Mouse (Mus musculus) hindbrain, postnatal 0 days (tissue): ENCODE results near the gene Prkag2. TPM values are rescaled to one million over a fixed set of nuclear protein-coding genes. Genes with fewer than 3 reads are reported as not detected.

Source experiments
- ATAC-seq: fragments of 200-750 bp; cut with Nextera tagmentation; 2 replicates; pipeline ENCODE4 v1.8.0; 2017; ENCODE audit warnings: mild to moderate bottlenecking, moderate TSS enrichment, moderate library complexity
- DNase-seq: peaks from one replicate; pipeline ENCODE4 v3.0.0-alpha.2; 2015; ENCODE audit warnings: low spot score
- H3K27ac ChIP-seq: fragments of 300-500 bp; sonication (generic); 2 replicates; pipeline ENCODE4 v1.5.1; 2014; ENCODE audit warnings: mild to moderate bottlenecking
- H3K27me3 ChIP-seq: fragments of 300-500 bp; sonication (generic); 2 replicates; pipeline ENCODE4 v1.6.1; 2014; ENCODE audit warnings: low read length, mixed read lengths; ENCODE audit not compliant: insufficient read depth
- H3K36me3 ChIP-seq: fragments of 300-500 bp; sonication (generic); 2 replicates; pipeline ENCODE4 v1.6.1; 2014; ENCODE audit warnings: low read length, mixed read lengths; ENCODE audit not compliant: insufficient read depth
- H3K4me1 ChIP-seq: fragments of 300-500 bp; sonication (generic); 2 replicates; pipeline ENCODE4 v1.6.1; 2014; ENCODE audit warnings: antibody characterized with exemption, low read length, mixed read lengths; ENCODE audit not compliant: insufficient read depth
- H3K4me2 ChIP-seq: fragments of 300-500 bp; sonication (generic); 2 replicates; pipeline ENCODE4 v1.6.1; 2014; ENCODE audit warnings: low read depth, mild to moderate bottlenecking, low read length, moderate library complexity, mixed read lengths
- H3K4me3 ChIP-seq: fragments of 300-500 bp; sonication (generic); 2 replicates; pipeline ENCODE4 v1.5.1; 2014; ENCODE audit warnings: low read length
- H3K9ac ChIP-seq: fragments of 300-500 bp; sonication (generic); replicated peaks from 2 replicates; pipeline ENCODE4 v1.6.1; 2014; ENCODE audit warnings: mild to moderate bottlenecking, low read length, moderate library complexity, mixed read lengths
- H3K9me3 ChIP-seq: fragments of 300-500 bp; sonication (generic); 2 replicates; pipeline ENCODE4 v1.6.1; 2016; ENCODE audit warnings: low read length, mixed read lengths
- CTCF ChIP-seq: IDR thresholded peaks from 2 replicates; pipeline ENCODE4 v1.5.1; 2016; ENCODE audit warnings: antibody characterized with exemption, control low read depth, low read depth
- WGBS: fragments of 180-500 bp; shearing (Covaris S2); extraction: QIAGEN DNeasy Blood & Tissue Kit; methylation state at CpG from one replicate; pipeline ENCODE4 v1.1.7; 2014; 5-methylcytosine and 5-hydroxymethylcytosine counted together
- polyA plus RNA-seq: library from polyadenylated mRNA; unstranded; fragments of >200 nt; fragmentation: Nextera tagmentation; extraction: Ambion mirVana; gene quantifications from 2 replicates; pipeline ENCODE4 v1.2.1, GENCODE M21; 2015
- total RNA-seq: library from RNA; depleted of rRNA; stranded (reverse); fragments of >200 nt; gene quantifications from 2 replicates; pipeline ENCODE4 v1.2.3, GENCODE M21; 2014

Gene Prkag2
- total and polyA plus RNA-seq, 2 experiments from 2014 or later, result 38.3 to 86.4 TPM

- DNase-seq, result no peak
- ATAC-seq, result no peak
- H3K36me3 ChIP-seq, result no peaks in the 10 kb centered on the region
- H3K4me1 ChIP-seq, result peaks cover 13% of the 10 kb centered on the region; the same call in 1 of the 2 replicates
- TF ChIP-seq CTCF, result no peak
- 90% methylated on average over 7 of the region's 7 CpGs for WGBS
- H3K27ac ChIP-seq, result no peak overlapping the region
- no peaks in the 10 kb centered on the region for H3K27me3 ChIP-seq
- no peak overlapping the region for H3K9ac ChIP-seq
- no peak overlapping the region for H3K4me3 ChIP-seq
- H3K4me2 ChIP-seq, result no peak overlapping the region
- H3K9me3 ChIP-seq, result no peaks in the 10 kb centered on the region
Observed at GRCm38 (mm10) chr5:24956891-24957290, 143.6 kb downstream of the Prkag2 start.

GRCm38 (mm10) chr5:24952842-24953741 is 147.3 kb downstream of the Prkag2 start:
- 41% methylated on average over 16 of the region's 16 CpGs for WGBS
- H3K27ac ChIP-seq, result peak overlapping the region; percentile 37; the same call in 1 of the 2 replicates
- no peak for TF ChIP-seq CTCF

GRCm38 (mm10) chr5:24952212-24952611 is 148.2 kb downstream of the Prkag2 start:
- no peak overlapping the region for H3K4me3 ChIP-seq
- H3K9ac ChIP-seq, result no peak overlapping the region
- no peak overlapping the region for H3K4me2 ChIP-seq
- H3K4me1 ChIP-seq, result peaks cover 7% of the 10 kb centered on the region; the same call in 1 of the 2 replicates
- H3K36me3 ChIP-seq, result no peaks in the 10 kb centered on the region
- ATAC-seq, result no peak
- no peak for TF ChIP-seq CTCF
- no peaks in the 10 kb centered on the region for H3K27me3 ChIP-seq
- no peak for DNase-seq
- no peaks in the 10 kb centered on the region for H3K9me3 ChIP-seq
- 50% methylated on average over 6 of the region's 6 CpGs for WGBS
- H3K27ac ChIP-seq, result no peak overlapping the region

More at GRCm38 (mm10) chr5:24952842-24953741, 147.3 kb downstream of the Prkag2 start:
- Histone ChIP-seq H3K9me3 (no peaks in the 10 kb centered on the region), H3K4me1 (peaks cover 7% of the 10 kb centered on the region; the same call in 1 of the 2 replicates), H3K4me3 (no peak overlapping the region), H3K9ac (no peak overlapping the region), H3K4me2 (no peak overlapping the region), H3K27me3 (no peaks in the 10 kb centered on the region), H3K36me3 (no peaks in the 10 kb centered on the region)
- ATAC-seq (peak; percentile 81), DNase-seq (peak; percentile 68)

- DNase-seq, result no peak
- TF ChIP-seq CTCF, result no peak
- Histone ChIP-seq H3K36me3 (no peaks in the 10 kb centered on the region), H3K4me3 (no peak overlapping the region), H3K4me1 (peaks cover 7% of the 10 kb centered on the region; the same call in 1 of the 2 replicates), H3K27me3 (no peaks in the 10 kb centered on the region), H3K9me3 (no peaks in the 10 kb centered on the region), H3K27ac (no peak overlapping the region), H3K4me2 (no peak overlapping the region), H3K9ac (no peak overlapping the region)
- ATAC-seq, result no peak
- 73% methylated on average over 7 of the region's 7 CpGs for WGBS
Observed at GRCm38 (mm10) chr5:24950891-24951574, 149.4 kb downstream of the Prkag2 start.

- H3K4me1 ChIP-seq, result peaks cover 7% of the 10 kb centered on the region; the same call in 1 of the 2 replicates
- no peaks in the 10 kb centered on the region for H3K9me3 ChIP-seq
- no peaks in the 10 kb centered on the region for H3K36me3 ChIP-seq
- no peak overlapping the region for H3K9ac ChIP-seq
- no peak for TF ChIP-seq CTCF
- WGBS, result 72% methylated on average over 6 of the region's 6 CpGs
- no peak overlapping the region for H3K4me2 ChIP-seq
- no peak overlapping the region for H3K4me3 ChIP-seq
- no peak overlapping the region for H3K27ac ChIP-seq
- ATAC-seq (no peak), DNase-seq (no peak)
- no peaks in the 10 kb centered on the region for H3K27me3 ChIP-seq
Observed at GRCm38 (mm10) chr5:24950039-24950438, 150.4 kb downstream of the Prkag2 start.

- no peak overlapping the region for H3K4me3 ChIP-seq
- no peak for TF ChIP-seq CTCF
- H3K9me3 ChIP-seq, result no peaks in the 10 kb centered on the region; the same call in 1 of the 2 replicates
- H3K27me3 ChIP-seq, result no peaks in the 10 kb centered on the region
- no peak for ATAC-seq
- no peak overlapping the region for H3K9ac ChIP-seq
- H3K4me1 ChIP-seq, result no peaks in the 10 kb centered on the region
- H3K27ac ChIP-seq, result no peak overlapping the region
- 53% methylated on average over 5 of the region's 5 CpGs for WGBS
- no peak overlapping the region for H3K4me2 ChIP-seq
- no peak for DNase-seq
- H3K36me3 ChIP-seq, result no peaks in the 10 kb centered on the region
Observed at GRCm38 (mm10) chr5:24938046-24938822, 162.2 kb downstream of the Prkag2 start.
